Mouse (Mus musculus): Measurements from ENCODE around the gene Msl3l2. TPM values are rescaled to one million over a fixed set of nuclear protein-coding genes. Genes with fewer than 3 reads are reported as not detected.

The Msl3l2 gene
- polyA plus RNA-seq, 1 experiment from 2014 or later = 0.80 TPM

- DNase-seq (no peak), ATAC-seq (no peak)
- no peak overlapping the region for H3K4me3 ChIP-seq (ENCODE audit: low read depth, low read length)
- H3K9ac ChIP-seq (replicated peaks) = no peak overlapping the region
- no peak overlapping the region for H3K4me2 ChIP-seq (ENCODE audit: low read depth, low read length)
- H3K9me3 ChIP-seq (ENCODE audit: low read length) = no peaks in the 10 kb centered on the region
- no peaks in the 10 kb centered on the region for H3K4me1 ChIP-seq (ENCODE audit: insufficient read depth)
- 66% methylated on average over 3 of the region's 3 CpGs for WGBS (ENCODE audit: insufficient replicate concordance)
- H3K27me3 ChIP-seq (ENCODE audit: insufficient read depth, low read length) = no peaks in the 10 kb centered on the region
- TF ChIP-seq CTCF (IDR thresholded peaks at IDR 0.05; ENCODE audit: low read depth) = no peak
- no peak for TF ChIP-seq EP300 (IDR thresholded peaks at IDR 0.05; ENCODE audit: low read depth)
- H3K36me3 ChIP-seq (replicated peaks; ENCODE audit: insufficient read depth, low read length) = no peaks in the 10 kb centered on the region
- H3K27ac ChIP-seq (ENCODE audit: low read depth) = no peak overlapping the region
Measured at GRCm38 (mm10) chr10:56164411-56164810, 57.7 kb downstream of the Msl3l2 start.

- TF ChIP-seq CTCF (IDR thresholded peaks at IDR 0.05; ENCODE audit: low read depth) (no peak), EP300 (IDR thresholded peaks at IDR 0.05; ENCODE audit: low read depth) (no peak)
- no peak overlapping the region for H3K4me2 ChIP-seq (ENCODE audit: low read depth, low read length)
- H3K4me3 ChIP-seq (ENCODE audit: low read depth, low read length) = no peak overlapping the region
- no peaks in the 10 kb centered on the region for H3K36me3 ChIP-seq (replicated peaks; ENCODE audit: insufficient read depth, low read length)
- ATAC-seq = no peak
- no peak for DNase-seq
- H3K27ac ChIP-seq (ENCODE audit: low read depth) = no peak overlapping the region
- no peaks in the 10 kb centered on the region for H3K27me3 ChIP-seq (ENCODE audit: insufficient read depth, low read length)
- no peaks in the 10 kb centered on the region for H3K4me1 ChIP-seq (ENCODE audit: insufficient read depth)
- 74% methylated on average over 4 of the region's 4 CpGs for WGBS (ENCODE audit: insufficient replicate concordance)
- no peak overlapping the region for H3K9ac ChIP-seq (replicated peaks)
- H3K9me3 ChIP-seq (ENCODE audit: low read length) = no peaks in the 10 kb centered on the region
Measured at GRCm38 (mm10) chr10:56165758-56166157, 59.0 kb downstream of the Msl3l2 start.

Other genes with a start within 250 kb of the Msl3l2 start
- gene Tbc1d32, start 121.8 kb downstream of the Msl3l2 start, polyA plus RNA-seq (2015; fragmentation: Nextera tagmentation; extraction: Ambion mirVana) = 0.32 and 0.41 TPM in 2 replicates

Data from liver, postnatal 0 days (tissue).